Mouse (Mus musculus) macrophage (primary cell): ENCODE results near the gene Hspe1. TPM values are rescaled to one million over a fixed set of nuclear protein-coding genes. Genes with fewer than 3 reads are reported as not detected.

Source experiments
- H3K27ac ChIP-seq: fragments of 350-480 bp; formaldehyde crosslinking; 2 replicates; pipeline ENCODE4 v1.9.0; 2021
- H3K36me3 ChIP-seq: fragments of 350-480 bp; formaldehyde crosslinking; 2 replicates; pipeline ENCODE4 v1.9.0; 2021; ENCODE audit errors: inconsistent target
- H3K4me3 ChIP-seq: fragments of 350-480 bp; formaldehyde crosslinking; 2 replicates; pipeline ENCODE4 v1.9.0; 2021; ENCODE audit errors: inconsistent target
- H3K79me2 ChIP-seq: fragments of 350-480 bp; formaldehyde crosslinking; 2 replicates; pipeline ENCODE4 v1.9.0; 2021; ENCODE audit errors: inconsistent target
- WGBS: methylation state at CpG from one replicate; pipeline ENCODE4 v1.1.7; 2026; ENCODE audit warnings: inconsistent platforms; ENCODE audit not compliant: missing documents; 5-methylcytosine and 5-hydroxymethylcytosine counted together
- polyA plus RNA-seq: library from polyadenylated mRNA; stranded (reverse); fragments of 250-400 nt; gene quantifications from 3 replicates; pipeline ENCODE4 v1.2.4, GENCODE M21; 2018; ENCODE audit warnings: inconsistent platforms

The Hspe1 gene
- polyA plus RNA-seq, 1 experiment from 2014 or later = 256 TPM

DNA sequence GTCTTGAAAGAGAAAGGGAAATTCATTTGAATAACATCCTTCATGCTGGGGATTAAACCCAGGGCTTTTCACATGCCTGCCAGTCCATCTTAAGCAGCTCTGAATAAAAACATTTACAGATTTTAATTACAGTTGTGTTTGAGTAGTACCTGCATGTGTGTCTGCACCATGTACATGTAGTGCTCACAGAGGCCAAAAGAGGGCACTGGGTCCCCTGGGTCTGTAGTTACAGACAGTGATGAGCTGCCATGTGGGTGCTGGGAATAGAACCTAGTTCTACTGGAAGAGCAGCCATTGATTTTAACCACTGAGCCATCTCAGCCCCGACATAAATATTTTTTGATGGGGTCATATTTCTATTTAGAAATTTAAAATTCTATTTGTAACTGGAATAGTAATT, 47.9 kb downstream of the Hspe1 start:
- Histone ChIP-seq H3K4me3 (no peak overlapping the region), H3K79me2 (peaks cover 92% of the 10 kb centered on the region), H3K27ac (no peak overlapping the region), H3K36me3 (peaks cover 15% of the 10 kb centered on the region; the same call in 1 of the 2 replicates)
- WGBS = 90% methylated on average over 1 of the region's 1 CpGs

Other genes starting within 250 kb of the Hspe1 start
- gene Ankrd44, start 161.7 kb upstream of the Hspe1 start, polyA plus RNA-seq = 20.2 to 33.0 TPM (median 32.0 TPM) in 3 replicates
- 84.4 to 101 TPM (median 86.5 TPM) in 3 replicates for gene Sf3b1, start 60.7 kb upstream of the Hspe1 start, polyA plus RNA-seq
- 15.3 to 21.2 TPM (median 15.4 TPM) in 3 replicates for gene Coq10b, start 35.4 kb upstream of the Hspe1 start, polyA plus RNA-seq
- 107 to 280 TPM (median 197 TPM) in 3 replicates for gene Hspd1, start 111 bp downstream of the Hspe1 start, polyA plus RNA-seq
- 32.8 to 41.0 TPM (median 37.8 TPM) in 3 replicates for gene Mob4, start 43.1 kb downstream of the Hspe1 start, polyA plus RNA-seq
- 1.1 to 2.8 TPM (median 1.6 TPM) in 3 replicates for gene Rftn2, start 138.7 kb downstream of the Hspe1 start, polyA plus RNA-seq
- 0.86 to 1.8 TPM (median 0.86 TPM) in 3 replicates for gene Mars2, start 149.0 kb downstream of the Hspe1 start, polyA plus RNA-seq